Mouse (Mus musculus) neural tube, embryonic 10.5 days (tissue): ENCODE results near the gene Gm11168.
A peak's percentile ranks its signal among the peaks of the same experiment; 100 is the strongest.
"Not testable (repeated sequence)": the region's sequence is repeated elsewhere in the genome, so short reads cannot be mapped to it uniquely, and the experiment has no call there.

ENCODE experiments used
- DNase-seq: peaks from one replicate; pipeline ENCODE4 v3.0.0-alpha.2; 2017; ENCODE audit warnings: low spot score; ENCODE audit errors: extremely low spot score

Gm11168 gene

DNA sequence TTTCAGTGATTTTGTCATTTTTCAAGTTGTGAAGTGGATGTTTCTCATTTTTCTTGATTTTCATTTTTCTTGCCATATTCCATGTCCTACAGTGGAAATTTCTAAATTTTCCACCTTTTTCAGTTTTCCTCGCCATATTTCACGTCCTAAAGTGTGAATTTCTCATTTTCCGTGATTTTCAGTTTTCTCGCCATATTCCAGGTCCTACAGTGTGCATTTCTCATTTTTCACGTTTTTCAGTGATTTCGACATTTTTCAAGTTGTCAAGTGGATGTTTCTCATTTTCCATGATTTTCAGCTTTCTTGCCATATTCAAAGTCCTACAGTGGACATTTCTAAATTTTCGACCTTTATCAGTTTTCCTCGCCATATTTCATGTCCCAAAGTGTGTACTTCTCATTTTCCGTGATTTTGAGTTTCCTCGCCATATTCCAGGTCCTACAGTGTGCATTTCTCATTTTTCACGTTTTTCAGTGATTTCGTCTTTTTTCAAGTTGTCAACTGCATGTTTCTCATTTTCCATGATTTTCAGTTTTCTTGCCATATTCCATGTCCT, 21.8 kb downstream of the Gm11168 start, which contains the start of gene Gm10717:
Gm10717 (plus strand) TSS at position 506 of the 556 bp plus-strand sequence.
- DNase-seq: not testable (repeated sequence)

DNA sequence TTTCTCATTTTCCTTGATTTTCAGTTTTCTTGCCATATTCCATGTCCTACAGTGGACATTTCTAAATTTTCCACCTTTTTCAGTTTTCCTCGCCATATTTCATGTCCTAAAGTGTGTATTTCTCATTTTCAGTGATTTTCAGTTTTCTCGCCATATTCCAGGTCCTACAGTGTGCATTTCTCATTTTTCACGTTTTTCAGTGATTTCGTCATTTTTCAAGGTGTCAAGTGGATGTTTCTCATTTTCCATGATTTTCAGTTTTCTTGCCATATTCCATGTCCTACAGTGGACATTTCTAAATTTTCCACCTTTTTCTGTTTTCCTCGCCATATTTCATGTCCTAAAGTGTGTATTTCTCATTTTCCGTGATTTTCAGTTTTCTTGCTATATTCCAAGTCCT, 22.5 kb downstream of the Gm11168 start:
- DNase-seq: not testable (repeated sequence)

DNA sequence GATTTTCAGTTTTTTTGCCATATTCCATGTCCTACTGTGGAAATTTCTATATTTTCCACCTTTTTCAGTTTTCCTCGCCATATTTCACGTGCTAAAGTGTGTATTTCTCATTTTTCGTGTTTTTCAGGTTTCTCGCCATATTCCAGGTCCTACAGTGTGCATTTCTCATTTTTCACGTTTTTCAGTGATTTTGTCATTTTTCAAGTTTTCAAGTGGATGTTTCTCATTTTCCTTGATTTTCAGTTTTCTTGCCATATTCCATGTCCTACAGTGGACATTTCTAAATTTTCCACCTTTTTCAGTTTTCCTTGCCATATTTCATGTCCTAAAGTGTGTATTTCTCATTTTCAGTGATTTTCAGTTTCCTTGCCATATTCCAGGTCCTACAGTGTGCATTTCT, 23.0 kb downstream of the Gm11168 start:
- not testable (repeated sequence) for DNase-seq

DNA sequence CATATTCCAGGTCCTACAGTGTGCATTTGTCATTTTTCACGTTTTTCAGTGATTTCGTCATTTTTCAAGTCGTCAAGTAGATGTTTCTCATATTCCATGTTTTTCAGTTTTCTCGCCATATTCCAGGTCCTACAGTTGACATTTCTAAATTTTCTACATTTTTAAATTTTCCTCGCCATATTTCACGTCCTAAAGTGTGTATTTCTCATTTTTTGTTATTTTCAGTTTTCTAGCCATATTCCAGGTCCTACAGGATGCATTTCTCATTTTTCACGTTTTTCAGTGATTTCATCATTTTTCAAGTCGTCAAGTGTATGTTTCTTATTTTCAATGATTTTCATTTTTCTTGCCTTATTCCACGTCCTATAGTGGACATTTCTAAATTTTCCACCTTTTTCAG, 23.6 kb downstream of the Gm11168 start:
- not testable (repeated sequence) for DNase-seq

DNA sequence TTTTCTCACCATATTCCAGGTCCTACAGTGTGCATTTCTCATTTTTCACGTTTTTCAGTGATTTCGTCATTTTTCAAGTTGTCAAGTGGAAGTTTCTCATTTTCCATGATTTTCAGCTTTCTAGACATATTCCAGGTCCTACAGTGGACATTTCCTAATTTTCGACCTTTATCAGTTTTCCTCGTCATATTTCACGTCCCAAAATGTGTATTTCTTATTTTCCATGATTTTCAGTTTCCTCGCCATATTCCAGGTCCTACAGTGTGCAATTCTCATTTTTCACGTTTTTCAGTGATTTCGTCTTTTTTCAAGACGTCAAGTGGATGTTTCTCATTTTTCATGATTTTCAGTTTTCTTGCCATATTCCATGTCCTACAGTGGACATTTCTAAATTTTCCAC, 24.1 kb downstream of the Gm11168 start:
- DNase-seq: peak; percentile 75

- DNase-seq: not testable (repeated sequence)
Observed at GRCm38 (mm10) chr9:3029276-3030000, 26.3 kb downstream of the Gm11168 start.

DNA sequence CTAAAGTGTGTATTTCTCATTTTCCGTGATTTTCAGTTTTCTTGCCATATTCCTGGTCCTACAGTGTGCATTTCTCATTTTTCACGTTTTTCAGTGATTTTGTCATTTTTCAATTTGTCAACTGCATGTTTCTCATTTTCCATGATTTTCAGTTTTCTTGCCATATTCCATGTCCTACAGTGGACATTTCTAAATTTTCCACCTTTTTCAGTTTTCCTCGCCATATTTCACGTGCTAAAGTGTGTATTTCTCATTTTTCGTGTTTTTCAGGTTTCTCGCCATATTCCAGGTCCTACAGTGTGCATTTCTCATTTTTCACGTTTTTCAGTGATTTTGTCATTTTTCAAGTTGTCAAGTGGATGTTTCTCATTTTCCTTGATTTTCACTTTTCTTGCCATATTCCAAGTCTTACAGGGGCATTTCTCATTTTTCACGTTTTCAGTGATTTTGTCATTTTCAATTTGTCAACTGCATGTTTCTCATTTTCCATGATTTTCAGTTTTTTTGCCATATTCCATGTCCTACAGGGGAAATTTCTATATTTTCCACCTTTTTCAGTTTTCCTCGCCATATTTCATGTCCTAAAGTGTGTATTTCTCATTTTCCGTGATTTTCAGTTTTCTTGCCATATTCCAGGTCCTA, 27.7 kb downstream of the Gm11168 start:
- DNase-seq: peak; percentile 99

- not testable (repeated sequence) for DNase-seq
Observed at GRCm38 (mm10) chr9:3034299-3034698, 31.2 kb downstream of the Gm11168 start, which contains the start of gene Gm17535. Gene Gm17535 (plus strand): TSS chr9:3034599.

DNA sequence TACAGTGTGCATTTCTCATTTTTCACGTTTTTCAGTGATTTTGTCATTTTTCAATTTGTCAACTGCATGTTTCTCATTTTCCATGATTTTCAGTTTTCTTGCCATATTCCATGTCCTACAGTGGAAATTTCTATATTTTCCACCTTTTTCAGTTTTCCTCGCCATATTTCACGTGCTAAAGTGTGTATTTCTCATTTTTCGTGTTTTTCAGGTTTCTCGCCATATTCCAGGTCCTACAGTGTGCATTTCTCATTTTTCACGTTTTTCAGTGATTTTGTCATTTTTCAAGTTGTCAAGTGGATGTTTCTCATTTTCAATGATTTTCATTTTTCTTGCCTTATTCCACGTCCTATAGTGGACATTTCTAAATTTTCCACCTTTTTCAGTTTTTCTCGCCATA, 33.4 kb downstream of the Gm11168 start, which contains the start of gene Gm10715:
Gm10715 (plus strand) TSS at position 301 of the 400 bp plus-strand sequence.
- not testable (repeated sequence) for DNase-seq

DNA sequence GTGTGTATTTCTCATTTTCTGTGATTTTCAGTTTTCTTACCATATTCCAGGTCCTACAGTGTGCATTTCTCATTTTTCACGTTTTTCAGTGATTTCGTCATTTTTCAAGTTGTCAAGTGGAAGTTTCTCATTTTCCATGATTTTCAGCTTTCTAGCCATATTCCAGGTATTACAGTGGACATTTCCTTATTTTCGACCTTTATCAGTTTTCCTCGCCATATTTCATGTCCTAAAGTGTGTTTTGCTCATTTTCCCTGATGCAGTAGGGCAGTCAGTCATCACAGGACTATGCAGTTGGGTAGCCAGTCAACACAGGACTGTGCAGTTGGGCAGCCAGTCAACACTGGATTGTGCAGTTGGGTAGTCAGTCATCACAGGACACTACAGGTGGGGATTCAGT, 35.0 kb downstream of the Gm11168 start:
- peak; percentile 13 for DNase-seq
